In the genomic region with DNA sequence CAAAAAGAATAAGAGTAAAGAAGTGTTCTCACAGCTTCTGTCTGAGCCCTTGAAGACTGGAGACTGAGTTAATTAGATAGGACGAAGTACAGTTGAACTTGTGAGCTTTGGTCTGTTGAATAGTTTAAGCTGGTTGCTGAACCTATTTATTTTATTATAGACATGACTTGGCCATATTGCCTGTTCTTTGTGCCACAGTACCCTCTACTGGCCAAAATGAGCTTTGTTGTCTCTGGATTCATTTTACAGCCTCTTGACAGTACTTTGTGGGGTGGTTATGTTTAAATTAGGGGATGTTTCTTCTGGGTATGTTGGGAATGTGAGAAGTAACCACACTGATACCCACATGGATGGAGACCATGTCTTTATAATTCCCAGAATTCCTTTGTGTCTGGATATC, we compare ENCODE assay signal across 11 mouse cellular contexts. TPM values are rescaled to one million over a fixed set of nuclear protein-coding genes. Genes with fewer than 3 reads are reported as not detected.
DNase-seq lines count a peak whose midpoint lies in the region; ATAC-seq and TF ChIP-seq lines count a peak whose summit lies in the region.
"Had no signal": no experiment of that assay in that cellular context is flagged by ENCODE, and none has a peak within 500 bp of the region (broad histone marks: within the 10 kb centered on the region; RNA-seq: fewer than 3 reads in every experiment).

No protein-coding gene starts in this region.

- H3K9me3 ChIP-seq in embryonic facial prominence, embryonic 10.5 days: peaks cover 25% of the 10 kb centered on the region; the same call in 1 of the 2 replicates

- no peak for TF ChIP-seq POLR2A in thymus, adult 2 months (IDR thresholded peaks at IDR 0.05; ENCODE audit: control insufficient read depth, extremely low read depth, insufficient read depth, low read length, poor library complexity)

- no peak overlapping the region for H3K27ac ChIP-seq in thymus, adult 2 months (ENCODE audit: control insufficient read depth, insufficient read depth, low read length)
- no peak overlapping the region for H3K27ac ChIP-seq in embryonic facial prominence, embryonic 10.5 days (replicated peaks)

- DNase-seq in cerebellum, adult 8-10 months: peak; percentile 1
- DNase-seq in thymus, adult 2 months: peak; percentile 25
- no peak for DNase-seq in thymus, postnatal 36 days
- DNase-seq in kidney, postnatal 10 days: peak; percentile 26
- peak; percentile 3 for DNase-seq in retina, postnatal 1 day
- DNase-seq in embryonic facial prominence, embryonic 10.5 days (ENCODE audit: low spot score): no peak
- no peak for DNase-seq in gastrocnemius, postnatal 10 days

- H3K36me3 ChIP-seq in thymus, adult 2 months (ENCODE audit: control insufficient read depth, insufficient read depth, low read length): no peaks in the 10 kb centered on the region
- H3K36me3 ChIP-seq in embryonic facial prominence, embryonic 10.5 days (replicated peaks): no peaks in the 10 kb centered on the region

- ATAC-seq in cerebellum, adult (ENCODE audit: insufficient number of reproducible peaks, low FRiP score, low TSS enrichment): no peak

- no peak overlapping the region for H3K4me3 ChIP-seq in thymus, adult 2 months (ENCODE audit: control insufficient read depth, insufficient read depth, low read length)
- no peak overlapping the region for H3K4me3 ChIP-seq in embryonic facial prominence, embryonic 10.5 days

- WGBS in thymus, adult 2 months: 49% methylated on average over 1 of the region's 1 CpGs
- WGBS in embryonic facial prominence, embryonic 10.5 days: 65% methylated on average over 1 of the region's 1 CpGs

- no peaks in the 10 kb centered on the region for H3K4me1 ChIP-seq in thymus, adult 2 months (replicated peaks; ENCODE audit: control insufficient read depth, insufficient read depth, low read length)
- no peaks in the 10 kb centered on the region for H3K4me1 ChIP-seq in embryonic facial prominence, embryonic 10.5 days

- no peak for TF ChIP-seq CTCF in thymus, adult 2 months (IDR thresholded peaks at IDR 0.05; ENCODE audit: borderline replicate concordance, control insufficient read depth, extremely low read depth, insufficient read depth, low read length, poor library complexity)

- no peaks in the 10 kb centered on the region for H3K27me3 ChIP-seq in thymus, adult 2 months (ENCODE audit: control insufficient read depth, insufficient read depth, low read length)
- H3K27me3 ChIP-seq in embryonic facial prominence, embryonic 10.5 days (replicated peaks; ENCODE audit: low read depth, poor library complexity, severe bottlenecking): no peaks in the 10 kb centered on the region

RNA-seq across cellular contexts. Expression of gene Bsph2, which starts 59.3 kb away (rescaled TPM):
- polyA plus RNA-seq in thymus, adult 2 months (2012; rRNA removed): not detected in 2 replicates
- not detected in 2 replicates for polyA plus RNA-seq in embryonic facial prominence, embryonic 10.5 days (2016; fragmentation: Nextera tagmentation; extraction: Ambion mirVana)
- not detected for total RNA-seq in gastrocnemius, postnatal 10 days (2021)
- total RNA-seq: left cerebral cortex, postnatal 10 days had no signal
- polyA plus RNA-seq: C2C12; neural tube, embryonic 11.5 days had no signal

Comparison
In these comparisons a context has a peak if more than half of its experiments do, and no peak if none do; other contexts are left out.
1. DNase-seq: peak in cerebellum, adult 8-10 months (single experiment), thymus, adult 2 months (single experiment), kidney, postnatal 10 days (single experiment) and retina, postnatal 1 day (single experiment); none in thymus, postnatal 36 days (0 of 2), embryonic facial prominence, embryonic 10.5 days (single experiment) and gastrocnemius, postnatal 10 days (single experiment).